Mouse (Mus musculus) liver, adult 2 months (tissue): ENCODE data around the gene Robo1. TPM values are rescaled to one million over a fixed set of nuclear protein-coding genes. Genes with fewer than 3 reads are reported as not detected.

ENCODE experiments used
- DNase-seq: peaks from one replicate; pipeline ENCODE4 v3.0.0-alpha.2; 2011; ENCODE audit warnings: low read depth, low spot score; ENCODE audit errors: extremely low read depth
- H3K27ac ChIP-seq: fragments of 200-500 bp; replicated peaks from 2 replicates; pipeline ENCODE4 v1.5.1; 2012; ENCODE audit warnings: low read depth, mild to moderate bottlenecking, control low read depth, inconsistent platforms, low read length; ENCODE audit not compliant: insufficient read depth
- H3K27me3 ChIP-seq: fragments of 200-500 bp; 2 replicates; pipeline ENCODE4 v1.6.1; 2012; ENCODE audit warnings: mild to moderate bottlenecking, moderate library complexity, low read length, inconsistent platforms; ENCODE audit not compliant: control insufficient read depth, insufficient read depth
- H3K36me3 ChIP-seq: fragments of 200-500 bp; 2 replicates; pipeline ENCODE4 v1.6.1; 2012; ENCODE audit warnings: low read length, inconsistent platforms; ENCODE audit not compliant: control insufficient read depth, insufficient read depth
- H3K4me1 ChIP-seq: fragments of 200-500 bp; 2 replicates; pipeline ENCODE4 v1.6.1; 2011; ENCODE audit warnings: low read length; ENCODE audit not compliant: control insufficient read depth, insufficient read depth
- H3K4me3 ChIP-seq: fragments of 200-500 bp; 2 replicates; pipeline ENCODE4 v1.5.1; 2011; ENCODE audit warnings: low read depth, mild to moderate bottlenecking, control low read depth, low read length, moderate library complexity; ENCODE audit not compliant: insufficient read depth
- H3K79me2 ChIP-seq: fragments of 200-500 bp; 2 replicates; pipeline ENCODE4 v1.6.1; 2012; ENCODE audit warnings: inconsistent platforms, mild to moderate bottlenecking, low read length, moderate library complexity; ENCODE audit not compliant: control insufficient read depth, insufficient read depth
- H3K9ac ChIP-seq: fragments of 200-500 bp; 2 replicates; pipeline ENCODE4 v1.6.1; 2012; ENCODE audit warnings: low read depth, mild to moderate bottlenecking, control low read depth, inconsistent platforms, low read length
- CTCF ChIP-seq: fragments of 200-500 bp; IDR thresholded peaks from 2 replicates; pipeline ENCODE4 v1.5.1; 2011; ENCODE audit warnings: low read depth, low read length, control low read depth
- POLR2A ChIP-seq: fragments of 200-500 bp; IDR thresholded peaks from 2 replicates; pipeline ENCODE4 v1.6.1; 2011; ENCODE audit warnings: low read length, control low read depth; ENCODE audit not compliant: insufficient read depth; ENCODE audit errors: extremely low read depth
- WGBS: fragments of 180-500 bp; shearing (Covaris S2); methylation state at CpG from one replicate; pipeline ENCODE4 v1.1.7; 2018; 5-methylcytosine and 5-hydroxymethylcytosine counted together
- polyA plus RNA-seq: library from polyadenylated mRNA; depleted of rRNA; stranded (reverse); fragments of >200 nt; gene quantifications from 2 replicates; pipeline ENCODE4 v1.2.3, GENCODE M21; 2012
- total RNA-seq: library from RNA; depleted of rRNA; stranded (reverse); fragments of >200 nt; gene quantifications from 2 replicates; pipeline ENCODE4 v1.2.3, GENCODE M21; 2014

Robo1 gene
- total and polyA plus RNA-seq, 2 experiments: 4.5 to 6.4 TPM

DNA sequence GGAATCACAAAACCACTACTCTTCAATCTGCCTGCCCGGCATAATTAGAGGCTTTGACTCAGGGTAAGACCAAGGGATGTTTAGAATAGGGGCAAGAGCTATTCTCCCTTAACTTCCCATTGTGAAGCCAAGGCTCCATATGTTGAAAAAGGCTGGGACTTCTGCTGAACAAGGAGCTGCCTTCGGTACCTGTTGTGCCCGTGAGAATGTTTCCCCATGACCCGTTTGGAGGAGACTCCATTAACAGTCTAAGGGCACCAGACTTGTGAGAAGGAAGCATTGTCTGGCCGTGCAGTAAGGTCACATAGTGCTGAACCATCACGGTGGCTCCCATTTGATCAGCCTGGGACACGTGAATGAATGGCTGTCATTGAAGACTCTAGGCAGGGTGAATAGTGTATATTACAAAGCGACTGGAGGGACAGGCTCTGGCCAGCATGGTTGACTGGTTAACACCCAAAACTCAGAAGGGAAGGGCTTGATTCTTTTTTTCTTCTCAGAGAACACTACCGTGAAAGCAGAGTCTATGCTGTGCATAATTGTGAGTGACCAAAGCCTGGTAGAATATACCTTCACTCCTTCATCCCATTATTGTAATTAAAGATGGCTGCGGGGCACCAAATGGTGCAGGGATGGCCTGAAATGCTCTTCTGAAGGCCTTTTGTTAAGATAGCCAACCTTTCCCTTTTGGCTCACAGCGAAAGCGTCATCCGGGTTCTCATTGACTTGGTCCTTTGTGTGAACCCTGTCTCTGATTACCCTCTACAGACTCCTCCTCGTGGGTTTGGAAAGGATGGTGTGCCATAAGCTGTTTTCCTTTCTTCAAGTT lies 385.6 kb downstream of the Robo1 start:
- Histone ChIP-seq H3K4me1 (peaks cover under 1% of the 10 kb centered on the region; the same call in 1 of the 2 replicates), H3K27ac (no peak overlapping the region), H3K4me3 (no peak overlapping the region), H3K79me2 (no peaks in the 10 kb centered on the region; the same call in 1 of the 2 replicates), H3K27me3 (no peaks in the 10 kb centered on the region), H3K36me3 (no peaks in the 10 kb centered on the region), H3K9ac (no peak overlapping the region)
- DNase-seq: no peak
- TF ChIP-seq POLR2A (no peak), CTCF (no peak)
- WGBS: 89% methylated on average over 14 of the region's 14 CpGs

GRCm38 (mm10) chr16:72694787-72695186 lies 386.7 kb downstream of the Robo1 start:
- TF ChIP-seq CTCF (no peak), POLR2A (no peak)
- no peak overlapping the region for H3K4me3 ChIP-seq
- WGBS: 92% methylated on average over 5 of the region's 5 CpGs
- DNase-seq: no peak
- no peak overlapping the region for H3K9ac ChIP-seq
- no peaks in the 10 kb centered on the region for H3K4me1 ChIP-seq
- no peaks in the 10 kb centered on the region; the same call in 1 of the 2 replicates for H3K79me2 ChIP-seq
- no peaks in the 10 kb centered on the region for H3K36me3 ChIP-seq
- H3K27ac ChIP-seq: no peak overlapping the region
- no peaks in the 10 kb centered on the region for H3K27me3 ChIP-seq

GRCm38 (mm10) chr16:72699238-72700006 lies 391.3 kb downstream of the Robo1 start:
- no peaks in the 10 kb centered on the region for H3K79me2 ChIP-seq
- TF ChIP-seq POLR2A (no peak), CTCF (no peak)
- WGBS: 78% methylated on average over 12 of the region's 12 CpGs

DNA sequence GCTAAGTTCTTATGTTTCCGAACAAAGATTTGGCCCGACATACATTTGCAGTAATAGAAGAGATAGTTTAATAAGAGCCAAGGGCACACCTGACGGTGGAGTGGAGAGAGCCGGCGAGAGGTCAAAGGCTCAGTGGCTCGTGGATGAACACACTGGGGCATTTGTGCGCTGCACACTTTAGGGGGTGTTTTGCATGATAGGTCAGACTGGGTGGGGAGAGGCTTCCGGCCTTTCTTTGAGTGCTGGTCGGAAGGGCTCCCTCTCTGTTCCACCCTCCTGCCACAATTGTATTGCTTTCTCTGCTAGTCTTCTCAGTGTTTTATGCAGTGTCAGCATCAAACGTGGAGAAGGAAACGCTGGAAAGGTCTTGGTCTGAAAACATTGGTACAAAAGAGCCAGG lies 392.2 kb downstream of the Robo1 start:
- Histone ChIP-seq H3K4me1 (no peaks in the 10 kb centered on the region), H3K9ac (no peak overlapping the region), H3K4me3 (no peak overlapping the region), H3K36me3 (no peaks in the 10 kb centered on the region), H3K27ac (no peak overlapping the region), H3K27me3 (no peaks in the 10 kb centered on the region), H3K79me2 (no peaks in the 10 kb centered on the region)
- TF ChIP-seq POLR2A: no peak
- TF ChIP-seq CTCF: no peak
- no peak for DNase-seq
- WGBS: 90% methylated on average over 11 of the region's 11 CpGs

More at GRCm38 (mm10) chr16:72699238-72700006, 391.3 kb downstream of the Robo1 start:
- H3K4me1 ChIP-seq: no peaks in the 10 kb centered on the region
- no peak overlapping the region for H3K4me3 ChIP-seq
- H3K27me3 ChIP-seq: no peaks in the 10 kb centered on the region
- no peaks in the 10 kb centered on the region for H3K36me3 ChIP-seq
- no peak for DNase-seq
- H3K27ac ChIP-seq: no peak overlapping the region
- no peak overlapping the region for H3K9ac ChIP-seq

DNA sequence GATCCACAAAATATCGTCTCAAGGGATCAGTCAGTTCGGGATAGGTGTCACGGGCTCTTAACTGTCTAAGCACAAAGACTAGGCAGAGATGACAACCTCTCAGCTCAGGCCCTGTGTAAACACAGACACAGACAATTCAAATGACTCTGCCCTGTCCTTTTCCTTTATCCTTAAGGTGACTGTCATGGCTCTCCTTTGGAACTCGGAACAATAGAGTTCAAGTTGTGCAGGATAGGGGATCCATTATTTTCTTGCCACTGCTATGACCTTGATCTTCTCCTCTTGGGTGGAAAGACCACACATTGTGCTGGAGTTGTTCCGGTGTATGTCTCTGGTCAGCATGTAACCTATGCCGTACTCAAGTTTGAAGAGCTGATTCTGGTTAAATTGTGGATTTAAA lies 395.4 kb downstream of the Robo1 start:
- TF ChIP-seq CTCF (no peak), POLR2A (no peak)
- WGBS: 81% methylated on average over 6 of the region's 6 CpGs
- Histone ChIP-seq H3K4me3 (no peak overlapping the region), H3K9ac (no peak overlapping the region), H3K79me2 (no peaks in the 10 kb centered on the region; the same call in 1 of the 2 replicates), H3K36me3 (no peaks in the 10 kb centered on the region), H3K27me3 (no peaks in the 10 kb centered on the region), H3K27ac (no peak overlapping the region), H3K4me1 (no peaks in the 10 kb centered on the region)
- no peak for DNase-seq

- TF ChIP-seq POLR2A: no peak
- TF ChIP-seq CTCF: no peak
- no peak for DNase-seq
- Histone ChIP-seq H3K27me3 (no peaks in the 10 kb centered on the region), H3K27ac (no peak overlapping the region), H3K9ac (no peak overlapping the region), H3K4me1 (no peaks in the 10 kb centered on the region), H3K79me2 (no peaks in the 10 kb centered on the region; the same call in 1 of the 2 replicates), H3K4me3 (no peak overlapping the region), H3K36me3 (no peaks in the 10 kb centered on the region)
- WGBS: 77% methylated on average over 5 of the region's 5 CpGs
Measured at GRCm38 (mm10) chr16:72705851-72706250, 397.7 kb downstream of the Robo1 start.
